Mouse (Mus musculus) limb, embryonic 15.5 days (tissue): Measurements from ENCODE around the gene Ubac2. TPM values are rescaled to one million over a fixed set of nuclear protein-coding genes. Genes with fewer than 3 reads are reported as not detected.

Experiments
- ATAC-seq: fragments of 200-750 bp; cut with Nextera tagmentation; 2 replicates; pipeline ENCODE4 v1.8.0; 2017; ENCODE audit warnings: low read depth, moderate TSS enrichment; ENCODE audit not compliant: insufficient number of reproducible peaks, low FRiP score, low TSS enrichment
- H3K27ac ChIP-seq: fragments of 300-500 bp; sonication (generic); 2 replicates; pipeline ENCODE4 v1.5.1; 2015; ENCODE audit warnings: moderate library complexity, mild to moderate bottlenecking, inconsistent platforms
- H3K27me3 ChIP-seq: fragments of 300-500 bp; sonication (generic); 2 replicates; pipeline ENCODE4 v1.6.1; 2015; ENCODE audit warnings: inconsistent platforms
- H3K36me3 ChIP-seq: fragments of 300-500 bp; sonication (generic); 2 replicates; pipeline ENCODE4 v1.6.1; 2015; ENCODE audit warnings: inconsistent platforms
- H3K4me1 ChIP-seq: fragments of 300-500 bp; sonication (generic); 2 replicates; pipeline ENCODE4 v1.6.1; 2015; ENCODE audit warnings: inconsistent platforms
- H3K4me2 ChIP-seq: fragments of 300-500 bp; sonication (generic); 2 replicates; pipeline ENCODE4 v1.6.1; 2015; ENCODE audit warnings: mild to moderate bottlenecking, inconsistent platforms
- H3K4me3 ChIP-seq: fragments of 300-500 bp; sonication (generic); 2 replicates; pipeline ENCODE4 v1.5.1; 2015; ENCODE audit warnings: mild to moderate bottlenecking, inconsistent platforms
- H3K9ac ChIP-seq: fragments of 300-500 bp; sonication (generic); 2 replicates; pipeline ENCODE4 v1.6.1; 2015; ENCODE audit warnings: inconsistent platforms
- H3K9me3 ChIP-seq: fragments of 300-500 bp; sonication (generic); 2 replicates; pipeline ENCODE4 v1.6.1; 2016; ENCODE audit warnings: inconsistent platforms
- WGBS: fragments of 180-500 bp; shearing (Covaris S2); methylation state at CpG from one replicate; pipeline ENCODE4 v1.1.7; 2015; 5-methylcytosine and 5-hydroxymethylcytosine counted together
- polyA plus RNA-seq: library from polyadenylated mRNA; unstranded; fragments of >200 nt; fragmentation: Nextera tagmentation; extraction: Ambion mirVana; gene quantifications from 2 replicates; pipeline ENCODE4 v1.2.1, GENCODE M21; 2015

Gene Ubac2
- polyA plus RNA-seq, 1 experiment from 2014 or later = 65.2 TPM

DNA sequence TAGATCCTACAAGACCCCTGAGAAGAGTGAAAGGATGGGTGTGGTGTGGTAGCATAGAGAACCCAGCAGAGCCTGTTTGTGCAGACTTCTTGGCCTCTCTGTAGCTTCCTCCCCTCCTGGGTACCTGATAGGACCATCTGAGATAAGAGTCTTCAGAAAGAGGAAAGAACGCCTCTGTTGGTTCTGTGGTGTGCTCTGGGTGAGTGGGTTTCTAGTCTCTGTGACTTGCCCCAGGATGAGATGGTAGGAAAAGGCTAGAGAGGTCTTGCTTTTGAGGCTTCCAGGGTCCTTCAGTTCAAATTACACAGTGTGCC is 117.1 kb downstream of the Ubac2 start:
- H3K4me3 ChIP-seq = no peak overlapping the region
- H3K4me2 ChIP-seq = no peak overlapping the region
- no peak for ATAC-seq
- H3K9me3 ChIP-seq = no peaks in the 10 kb centered on the region; the same call in 1 of the 2 replicates
- 0 out of 2 replicates have a peak, but pooled peaks cover 2% of the 10 kb centered on the region for H3K4me1 ChIP-seq
- no peak overlapping the region for H3K9ac ChIP-seq
- H3K27ac ChIP-seq = no peak overlapping the region
- H3K36me3 ChIP-seq = peaks cover 12% of the 10 kb centered on the region
- H3K27me3 ChIP-seq = no peaks in the 10 kb centered on the region
- WGBS = 73% methylated on average over 1 of the region's 1 CpGs

DNA sequence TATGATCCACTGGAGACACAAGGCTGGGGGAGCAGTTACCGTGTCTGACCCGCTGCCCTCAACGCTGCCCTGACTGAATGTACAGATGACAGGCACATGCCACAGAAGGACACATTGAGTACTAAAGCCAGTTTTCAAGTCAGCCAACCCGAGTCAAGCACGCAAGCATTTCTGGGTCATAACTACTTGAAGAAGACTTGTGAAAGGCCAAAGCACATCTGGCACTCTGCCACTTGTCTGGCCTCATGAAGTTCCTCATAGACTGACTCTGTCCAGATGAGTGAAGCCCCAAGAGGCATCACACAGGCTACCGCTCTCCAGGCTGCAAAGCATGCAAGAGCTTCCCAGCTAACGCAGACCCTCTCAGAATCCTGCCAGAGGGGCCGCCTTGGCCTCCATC is 118.4 kb downstream of the Ubac2 start:
- 86% methylated on average over 8 of the region's 8 CpGs for WGBS
- ATAC-seq = no peak
- H3K4me2 ChIP-seq = no peak overlapping the region

DNA sequence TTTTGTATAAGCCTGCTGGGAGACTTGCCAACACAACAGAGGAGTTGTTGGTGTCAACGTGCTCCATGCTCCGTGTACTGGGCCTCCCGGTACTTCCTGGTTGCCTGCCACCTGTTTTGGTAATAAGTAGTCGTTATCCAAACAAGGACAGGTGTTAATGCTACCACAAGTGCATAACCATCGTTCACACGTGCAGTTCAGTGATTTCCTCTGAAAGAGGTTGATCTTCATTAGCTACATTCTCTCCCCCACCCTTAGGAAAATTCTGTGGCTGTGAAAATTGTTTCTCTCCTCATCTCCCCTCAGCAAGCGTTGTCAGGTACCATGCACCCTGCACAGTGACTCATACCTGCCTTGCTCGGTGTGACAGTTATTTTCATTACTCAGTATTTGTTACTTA is 121.0 kb downstream of the Ubac2 start:
- H3K9me3 ChIP-seq = no peaks in the 10 kb centered on the region
- H3K4me1 ChIP-seq = no peaks in the 10 kb centered on the region
- 70% methylated on average over 8 of the region's 8 CpGs for WGBS
- H3K9ac ChIP-seq = no peak overlapping the region
- no peaks in the 10 kb centered on the region for H3K27me3 ChIP-seq
- no peak overlapping the region for H3K4me3 ChIP-seq
- H3K4me2 ChIP-seq = no peak overlapping the region
- no peak overlapping the region for H3K27ac ChIP-seq
- no peak for ATAC-seq
- peaks cover 14% of the 10 kb centered on the region; the same call in 1 of the 2 replicates for H3K36me3 ChIP-seq

More for the DNA sequence above, 118.4 kb downstream of the Ubac2 start:
- H3K27me3 ChIP-seq = no peaks in the 10 kb centered on the region
- 0 out of 2 replicates have a peak, but pooled peaks cover 2% of the 10 kb centered on the region for H3K4me1 ChIP-seq
- H3K9me3 ChIP-seq = no peaks in the 10 kb centered on the region; the same call in 1 of the 2 replicates
- no peak overlapping the region for H3K4me3 ChIP-seq
- H3K27ac ChIP-seq = no peak overlapping the region
- H3K36me3 ChIP-seq = peaks cover 12% of the 10 kb centered on the region
- H3K9ac ChIP-seq = no peak overlapping the region

DNA sequence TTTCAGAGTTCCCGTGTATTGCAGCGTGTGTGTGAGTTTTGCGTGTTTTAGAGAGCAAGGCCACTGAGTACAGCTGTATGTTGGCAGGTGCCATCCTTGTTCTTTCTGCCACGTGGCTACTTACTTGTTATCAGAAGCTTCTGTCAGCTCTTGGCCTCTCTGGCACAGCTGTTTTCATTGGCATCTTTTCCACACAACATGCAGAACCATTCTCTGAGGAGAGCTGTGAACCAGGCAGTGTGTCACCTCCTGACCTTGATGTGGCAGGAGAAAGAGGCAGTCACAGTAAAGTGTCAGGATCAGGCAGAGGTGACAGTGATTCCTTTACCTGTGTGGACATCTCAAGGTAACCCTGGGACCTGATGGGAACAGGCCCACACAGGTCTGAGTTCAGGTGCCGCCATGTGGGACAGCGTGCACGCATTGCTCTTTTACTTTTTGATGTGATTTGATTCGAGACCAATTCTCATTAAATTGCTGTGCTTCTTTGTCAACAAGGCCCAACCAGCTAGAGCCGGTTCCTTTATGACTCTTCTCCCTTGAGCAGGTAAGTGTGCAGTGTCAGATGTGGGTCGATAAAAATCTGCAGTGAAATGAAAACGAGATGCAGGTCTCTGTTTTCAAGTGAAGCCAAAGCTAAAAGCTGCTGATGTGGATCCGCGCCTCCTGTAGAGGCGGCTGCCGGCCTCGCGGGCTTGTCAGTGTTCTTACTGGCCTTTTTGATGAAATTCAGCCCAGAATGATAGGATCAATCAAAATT is 122.1 kb downstream of the Ubac2 start:
- Histone ChIP-seq H3K9me3 (no peaks in the 10 kb centered on the region), H3K4me1 (no peaks in the 10 kb centered on the region), H3K36me3 (peaks cover 14% of the 10 kb centered on the region; the same call in 1 of the 2 replicates), H3K27me3 (no peaks in the 10 kb centered on the region), H3K27ac (no peak overlapping the region), H3K9ac (no peak overlapping the region), H3K4me2 (no peak overlapping the region), H3K4me3 (no peak overlapping the region)
- 89% methylated on average over 17 of the region's 17 CpGs for WGBS
- ATAC-seq = no peak

DNA sequence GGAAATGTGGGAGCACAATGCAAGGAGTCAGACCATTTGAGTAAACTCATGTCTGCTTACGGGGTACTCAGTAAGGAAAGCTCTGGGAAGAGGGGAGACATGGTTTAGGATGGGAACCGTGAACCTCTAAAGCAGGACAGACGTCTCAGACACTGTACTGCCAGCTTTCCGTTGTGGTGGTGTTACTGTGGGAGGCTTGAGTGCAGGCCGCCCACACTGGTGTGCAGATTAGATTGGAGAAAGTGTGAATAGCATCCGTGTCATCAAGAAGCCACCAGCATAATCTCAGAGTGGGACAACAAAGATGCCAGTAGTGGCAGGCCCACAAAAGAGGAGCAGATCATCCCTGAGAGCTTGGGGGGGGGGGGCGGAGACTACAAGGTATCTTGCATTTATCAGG is 123.8 kb downstream of the Ubac2 start:
- no peak overlapping the region for H3K9ac ChIP-seq
- no peak overlapping the region for H3K4me3 ChIP-seq
- no peak overlapping the region for H3K4me2 ChIP-seq
- H3K9me3 ChIP-seq = no peaks in the 10 kb centered on the region
- no peaks in the 10 kb centered on the region for H3K27me3 ChIP-seq
- 0 out of 2 replicates have a peak, but pooled peaks cover 7% of the 10 kb centered on the region for H3K36me3 ChIP-seq
- H3K27ac ChIP-seq = no peak overlapping the region
- WGBS = 90% methylated on average over 7 of the region's 7 CpGs
- ATAC-seq = no peak
- H3K4me1 ChIP-seq = no peaks in the 10 kb centered on the region

DNA sequence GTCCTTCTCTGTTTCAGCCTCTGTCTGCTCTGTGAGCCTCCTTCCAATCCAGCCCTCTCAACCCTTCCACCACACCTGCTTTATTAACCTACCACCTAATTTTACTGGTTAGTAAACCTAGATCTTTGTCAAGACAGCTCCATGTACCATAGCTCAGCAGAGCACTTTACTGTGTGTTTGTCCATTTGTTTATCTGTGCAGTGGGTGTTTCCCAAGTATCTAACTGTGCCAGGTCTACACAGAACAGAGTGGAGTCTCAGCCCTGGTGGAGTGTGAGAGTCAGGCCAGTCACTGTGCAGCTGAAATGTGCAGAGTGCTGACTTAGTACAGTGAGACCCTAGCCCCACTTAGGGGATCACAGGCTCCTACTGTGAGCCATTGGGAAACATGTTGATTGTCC is 125.4 kb downstream of the Ubac2 start:
- Histone ChIP-seq H3K4me1 (no peaks in the 10 kb centered on the region), H3K4me3 (no peak overlapping the region), H3K4me2 (no peak overlapping the region), H3K9ac (no peak overlapping the region), H3K27me3 (no peaks in the 10 kb centered on the region), H3K36me3 (0 out of 2 replicates have a peak, but pooled peaks cover 7% of the 10 kb centered on the region), H3K9me3 (no peaks in the 10 kb centered on the region), H3K27ac (no peak overlapping the region)
- no peak for ATAC-seq

DNA sequence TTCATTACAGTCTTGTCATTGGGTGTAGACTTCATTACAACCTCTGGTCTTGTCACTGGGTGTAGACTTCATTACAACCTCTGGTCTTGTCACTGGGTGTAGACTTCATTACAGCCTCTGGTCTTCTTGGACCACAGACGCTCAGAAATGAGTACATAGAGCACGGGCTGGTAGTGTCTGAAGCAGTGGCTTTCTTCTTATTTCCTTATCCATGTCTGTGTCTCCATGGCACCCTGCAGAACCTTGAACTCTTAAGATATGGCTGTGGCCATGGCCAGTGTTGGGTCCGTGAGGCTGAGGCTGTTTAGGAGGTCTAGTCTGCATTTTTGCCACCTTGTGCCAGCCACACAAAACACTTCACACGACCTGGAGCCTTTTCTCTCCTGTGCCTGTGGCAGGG is 129.8 kb downstream of the Ubac2 start:
- H3K9ac ChIP-seq = no peak overlapping the region
- H3K4me3 ChIP-seq = no peak overlapping the region
- no peaks in the 10 kb centered on the region for H3K27me3 ChIP-seq
- H3K27ac ChIP-seq = no peak overlapping the region
- H3K4me2 ChIP-seq = no peak overlapping the region
- no peaks in the 10 kb centered on the region for H3K9me3 ChIP-seq
- 0 out of 2 replicates have a peak, but pooled peaks cover 4% of the 10 kb centered on the region for H3K36me3 ChIP-seq
- 0 out of 2 replicates have a peak, but pooled peaks cover under 1% of the 10 kb centered on the region for H3K4me1 ChIP-seq
- no peak for ATAC-seq
- WGBS = 84% methylated on average over 4 of the region's 4 CpGs

DNA sequence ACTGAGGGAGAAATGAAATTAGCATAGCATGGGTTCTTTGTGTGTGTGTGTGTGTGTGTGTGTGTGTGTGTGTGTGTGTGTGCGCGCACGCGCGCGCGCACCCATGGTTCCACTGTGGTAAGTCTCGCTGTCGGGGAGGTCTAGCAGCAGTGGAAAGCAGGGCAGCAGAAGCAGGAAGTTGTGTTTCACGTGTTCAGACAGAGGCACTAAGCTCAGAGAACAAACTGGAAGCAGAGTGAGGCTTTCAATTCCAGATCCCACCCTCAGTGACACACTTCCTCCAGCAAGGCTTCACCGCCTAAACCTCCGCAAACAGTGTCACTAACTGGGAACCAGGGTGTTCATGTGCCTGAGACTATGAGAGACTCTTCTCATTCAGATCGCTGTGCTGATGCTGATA is 131.1 kb downstream of the Ubac2 start:
- Histone ChIP-seq H3K36me3 (0 out of 2 replicates have a peak, but pooled peaks cover 4% of the 10 kb centered on the region), H3K27me3 (no peaks in the 10 kb centered on the region), H3K9ac (no peak overlapping the region), H3K4me2 (no peak overlapping the region), H3K27ac (no peak overlapping the region), H3K4me3 (no peak overlapping the region), H3K4me1 (0 out of 2 replicates have a peak, but pooled peaks cover 3% of the 10 kb centered on the region), H3K9me3 (no peaks in the 10 kb centered on the region)
- no peak for ATAC-seq
- WGBS = 89% methylated on average over 13 of the region's 13 CpGs

DNA sequence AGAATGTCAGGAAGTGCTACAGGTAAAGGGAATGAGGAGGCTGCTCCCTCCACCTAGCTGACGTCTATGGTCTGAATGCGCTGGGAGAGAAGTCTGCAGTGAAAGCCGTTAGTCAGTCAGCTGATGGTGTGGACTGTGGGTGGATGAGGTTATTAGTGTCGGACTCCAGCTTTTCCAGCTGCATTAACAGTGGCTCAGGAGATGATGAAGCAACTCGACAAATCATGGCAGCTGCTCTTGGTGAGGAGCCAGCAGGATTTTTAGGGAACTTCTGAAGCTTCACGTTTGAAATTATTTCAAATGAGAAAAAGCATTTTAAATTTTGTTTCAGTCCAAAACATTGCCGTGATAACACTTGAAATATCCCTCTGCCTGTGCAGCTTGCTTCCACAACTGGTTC is 131.9 kb downstream of the Ubac2 start:
- WGBS = 59% methylated on average over 7 of the region's 7 CpGs

DNA sequence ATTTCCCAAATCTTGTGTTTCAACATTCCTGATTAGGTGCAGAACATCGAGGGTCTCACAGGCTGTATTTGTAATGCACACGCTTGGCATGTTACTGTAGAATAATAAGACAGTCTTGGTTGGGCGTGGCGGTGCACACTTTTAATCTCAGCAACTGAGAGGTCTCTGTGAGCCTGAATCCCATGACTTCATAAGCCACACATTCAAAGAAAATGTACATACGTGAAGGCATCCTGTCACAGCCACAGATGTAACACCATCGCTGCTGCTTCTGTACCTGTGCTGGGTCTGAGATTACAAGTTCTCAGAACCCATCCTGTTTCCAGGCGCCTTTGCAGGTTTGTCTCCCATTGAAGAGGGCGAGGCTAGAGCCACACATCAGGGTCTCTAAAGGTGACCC is 133.3 kb downstream of the Ubac2 start:
- 90% methylated on average over 8 of the region's 8 CpGs for WGBS
- Histone ChIP-seq H3K36me3 (0 out of 2 replicates have a peak, but pooled peaks cover 4% of the 10 kb centered on the region), H3K9ac (no peak overlapping the region), H3K4me2 (no peak overlapping the region), H3K27ac (no peak overlapping the region), H3K9me3 (no peaks in the 10 kb centered on the region), H3K4me1 (0 out of 2 replicates have a peak, but pooled peaks cover 3% of the 10 kb centered on the region), H3K27me3 (no peaks in the 10 kb centered on the region), H3K4me3 (no peak overlapping the region)
- ATAC-seq = no peak

More for the DNA sequence above, 131.9 kb downstream of the Ubac2 start:
- H3K27ac ChIP-seq = no peak overlapping the region
- H3K4me1 ChIP-seq = 0 out of 2 replicates have a peak, but pooled peaks cover 3% of the 10 kb centered on the region
- 0 out of 2 replicates have a peak, but pooled peaks cover 4% of the 10 kb centered on the region for H3K36me3 ChIP-seq
- H3K4me2 ChIP-seq = no peak overlapping the region
- ATAC-seq = no peak
- no peaks in the 10 kb centered on the region for H3K27me3 ChIP-seq
- H3K4me3 ChIP-seq = no peak overlapping the region
- H3K9ac ChIP-seq = no peak overlapping the region
- H3K9me3 ChIP-seq = no peaks in the 10 kb centered on the region

DNA sequence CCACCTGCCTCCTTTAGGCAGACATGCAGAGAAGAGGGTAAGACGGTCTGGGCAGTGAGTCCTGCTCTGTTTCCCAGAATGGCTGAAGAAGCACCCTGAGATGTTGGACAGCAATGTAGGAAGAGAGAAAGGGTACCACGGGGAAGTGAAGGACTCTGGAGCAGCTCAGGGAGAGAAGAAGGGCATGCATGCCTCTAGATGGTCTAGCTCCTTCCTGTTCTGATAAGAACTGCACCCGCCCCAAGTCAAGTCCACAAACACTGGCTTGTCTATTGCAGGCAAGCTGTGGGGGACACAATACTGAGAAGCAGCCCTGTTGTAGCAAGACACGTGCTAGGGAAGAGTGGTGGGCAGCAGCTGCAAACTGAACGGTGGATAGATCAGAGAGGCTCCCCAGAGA is 133.8 kb downstream of the Ubac2 start:
- Histone ChIP-seq H3K27me3 (no peaks in the 10 kb centered on the region), H3K4me1 (0 out of 2 replicates have a peak, but pooled peaks cover 3% of the 10 kb centered on the region), H3K36me3 (0 out of 2 replicates have a peak, but pooled peaks cover 4% of the 10 kb centered on the region), H3K4me3 (no peak overlapping the region), H3K9me3 (no peaks in the 10 kb centered on the region), H3K27ac (no peak overlapping the region), H3K9ac (no peak overlapping the region), H3K4me2 (no peak overlapping the region)
- WGBS = 75% methylated on average over 5 of the region's 5 CpGs
- no peak for ATAC-seq

DNA sequence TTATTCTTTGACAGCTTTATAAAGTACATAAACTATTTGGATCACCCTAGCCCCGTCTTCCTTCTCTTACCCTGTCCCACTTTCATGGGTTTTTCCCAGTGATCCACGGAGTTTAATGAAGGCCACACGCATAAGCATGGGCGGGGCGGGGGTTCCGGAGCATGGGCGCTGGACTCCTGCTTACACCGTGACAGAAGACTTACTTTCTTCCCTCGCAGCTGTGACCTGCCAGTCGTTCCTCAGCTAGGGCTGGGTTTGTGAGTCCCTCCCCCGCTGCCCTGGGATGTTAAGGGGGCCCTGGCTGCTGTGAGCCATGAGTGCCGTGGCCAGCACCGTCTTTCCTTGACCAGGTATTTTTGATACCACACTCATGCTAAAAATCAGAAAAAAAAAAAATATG is 134.4 kb downstream of the Ubac2 start:
- no peaks in the 10 kb centered on the region for H3K9me3 ChIP-seq
- ATAC-seq = no peak
- no peak overlapping the region for H3K9ac ChIP-seq
- H3K27ac ChIP-seq = no peak overlapping the region
- no peak overlapping the region for H3K4me3 ChIP-seq
- H3K27me3 ChIP-seq = no peaks in the 10 kb centered on the region
- 0 out of 2 replicates have a peak, but pooled peaks cover 4% of the 10 kb centered on the region for H3K36me3 ChIP-seq
- H3K4me1 ChIP-seq = 0 out of 2 replicates have a peak, but pooled peaks cover 3% of the 10 kb centered on the region
- WGBS = 54% methylated on average over 13 of the region's 13 CpGs
- no peak overlapping the region for H3K4me2 ChIP-seq
